Mouse (Mus musculus) liver, postnatal 0 days (tissue): ENCODE results near the gene Prcp. TPM values are rescaled to one million over a fixed set of nuclear protein-coding genes. Genes with fewer than 3 reads are reported as not detected.

Source experiments
- ATAC-seq: fragments of 200-750 bp; cut with Nextera tagmentation; 2 replicates; pipeline ENCODE4 v1.8.0; 2017; ENCODE audit warnings: mild to moderate bottlenecking, moderate library complexity
- DNase-seq: peaks from one replicate; pipeline ENCODE4 v3.0.0-alpha.2; 2016
- H3K27ac ChIP-seq: fragments of 300-500 bp; sonication (generic); 2 replicates; pipeline ENCODE4 v1.5.1; 2014; ENCODE audit warnings: antibody characterized with exemption, moderate library complexity, mild to moderate bottlenecking, low read depth
- H3K27me3 ChIP-seq: fragments of 300-500 bp; sonication (generic); 2 replicates; pipeline ENCODE4 v1.6.1; 2014; ENCODE audit warnings: low read length, control low read depth, mixed read lengths; ENCODE audit not compliant: insufficient read depth
- H3K36me3 ChIP-seq: fragments of 300-500 bp; sonication (generic); replicated peaks from 2 replicates; pipeline ENCODE4 v1.6.1; 2014; ENCODE audit warnings: mild to moderate bottlenecking, control low read depth, low read length, moderate library complexity, mixed read lengths; ENCODE audit not compliant: insufficient read depth
- H3K4me1 ChIP-seq: fragments of 300-500 bp; sonication (generic); 2 replicates; pipeline ENCODE4 v1.6.1; 2014; ENCODE audit warnings: antibody characterized with exemption, mild to moderate bottlenecking, control low read depth; ENCODE audit not compliant: insufficient read depth
- H3K4me2 ChIP-seq: fragments of 300-500 bp; sonication (generic); 2 replicates; pipeline ENCODE4 v1.6.1; 2014; ENCODE audit warnings: low read depth, mild to moderate bottlenecking, low read length, moderate library complexity, mixed read lengths
- H3K4me3 ChIP-seq: fragments of 300-500 bp; sonication (generic); 2 replicates; pipeline ENCODE4 v1.5.1; 2014; ENCODE audit warnings: low read depth, low read length
- H3K9ac ChIP-seq: fragments of 300-500 bp; sonication (generic); replicated peaks from 2 replicates; pipeline ENCODE4 v1.6.1; 2014; ENCODE audit warnings: mild to moderate bottlenecking, moderate library complexity
- H3K9me3 ChIP-seq: fragments of 300-500 bp; sonication (generic); 2 replicates; pipeline ENCODE4 v1.6.1; 2016; ENCODE audit warnings: mild to moderate bottlenecking, control low read depth, low read length, mixed read lengths
- CTCF ChIP-seq: sonication (generic); IDR thresholded peaks from 2 replicates; pipeline ENCODE4 v1.5.1; 2016; ENCODE audit warnings: antibody characterized with exemption, low read depth
- EP300 ChIP-seq: IDR thresholded peaks from 2 replicates; pipeline ENCODE4 v1.6.1; 2016; ENCODE audit warnings: antibody characterized with exemption, low read depth, mild to moderate bottlenecking
- WGBS: fragments of 180-500 bp; shearing (Covaris S2); extraction: QIAGEN DNeasy Blood & Tissue Kit; methylation state at CpG from one replicate; pipeline ENCODE4 v1.1.7; 2014; ENCODE audit not compliant: insufficient replicate concordance; 5-methylcytosine and 5-hydroxymethylcytosine counted together
- polyA plus RNA-seq: library from polyadenylated mRNA; unstranded; fragments of >200 nt; fragmentation: Nextera tagmentation; extraction: Ambion mirVana; gene quantifications from 2 replicates; pipeline ENCODE4 v1.2.1, GENCODE M21; 2015

Prcp gene
- polyA plus RNA-seq, 1 experiment from 2014 or later = 11.5 TPM

DNA sequence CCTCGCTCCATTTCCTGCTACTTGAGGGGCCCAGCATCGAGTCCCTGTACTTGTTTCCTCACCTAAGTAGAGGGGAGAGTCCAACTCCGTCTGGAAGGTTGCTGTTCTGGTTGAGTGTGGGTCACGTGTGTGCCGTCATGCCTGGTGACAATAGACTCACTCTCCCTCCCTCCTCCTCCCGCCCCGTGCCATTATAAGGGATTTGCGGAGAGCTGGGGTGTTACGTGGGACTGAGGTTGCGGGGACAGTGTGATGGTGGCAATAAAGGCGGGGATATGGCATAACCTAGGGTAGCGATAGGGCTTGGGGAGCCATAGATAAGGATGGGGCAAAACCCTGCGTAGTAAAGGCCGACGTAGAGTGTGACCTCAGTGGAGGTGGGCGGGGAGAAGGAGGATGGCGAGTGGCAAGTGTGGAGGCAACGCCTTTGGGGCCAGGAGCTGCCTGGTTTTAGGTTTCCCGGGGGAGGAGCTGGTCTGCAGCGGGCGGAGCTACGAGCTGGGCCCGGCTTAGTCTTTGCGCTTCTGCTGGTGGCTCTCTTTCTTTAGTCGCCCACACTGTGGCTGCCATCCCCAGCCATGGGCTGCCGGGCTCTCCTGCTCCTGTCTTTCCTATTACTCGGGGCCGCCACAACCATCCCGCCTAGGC, 615 bp downstream of the Prcp start:
- WGBS = 0% methylated on average over 27 of the region's 29 CpGs
- Histone ChIP-seq H3K9me3 (no peaks in the 10 kb centered on the region), H3K27ac (peak overlapping the region; percentile 93), H3K4me1 (peaks cover 25% of the 10 kb centered on the region), H3K4me3 (peak overlapping the region; percentile 63), H3K4me2 (peak overlapping the region; percentile 73), H3K9ac (peak overlapping the region; percentile 83), H3K36me3 (no peaks in the 10 kb centered on the region), H3K27me3 (no peaks in the 10 kb centered on the region)
- DNase-seq = peak; percentile 93
- TF ChIP-seq CTCF (no peak), EP300 (no peak)
- peak; percentile 86 for ATAC-seq

- H3K27ac ChIP-seq = peak overlapping the region; percentile 93
- 25% methylated on average over 3 of the region's 3 CpGs for WGBS
- H3K4me3 ChIP-seq = peak overlapping the region; percentile 63
- peak overlapping the region; percentile 73 for H3K4me2 ChIP-seq
- no peaks in the 10 kb centered on the region for H3K27me3 ChIP-seq
- H3K9ac ChIP-seq = peak overlapping the region; percentile 83
- no peaks in the 10 kb centered on the region; the same call in 1 of the 2 replicates for H3K36me3 ChIP-seq
- H3K9me3 ChIP-seq = no peaks in the 10 kb centered on the region
- TF ChIP-seq EP300 (no peak), CTCF (no peak)
- H3K4me1 ChIP-seq = peaks cover 31% of the 10 kb centered on the region
- no peak for DNase-seq
- no peak for ATAC-seq
These were observed 1.8 kb downstream of the Prcp start for GRCm38 (mm10) chr7:92876066-92876465.

DNA sequence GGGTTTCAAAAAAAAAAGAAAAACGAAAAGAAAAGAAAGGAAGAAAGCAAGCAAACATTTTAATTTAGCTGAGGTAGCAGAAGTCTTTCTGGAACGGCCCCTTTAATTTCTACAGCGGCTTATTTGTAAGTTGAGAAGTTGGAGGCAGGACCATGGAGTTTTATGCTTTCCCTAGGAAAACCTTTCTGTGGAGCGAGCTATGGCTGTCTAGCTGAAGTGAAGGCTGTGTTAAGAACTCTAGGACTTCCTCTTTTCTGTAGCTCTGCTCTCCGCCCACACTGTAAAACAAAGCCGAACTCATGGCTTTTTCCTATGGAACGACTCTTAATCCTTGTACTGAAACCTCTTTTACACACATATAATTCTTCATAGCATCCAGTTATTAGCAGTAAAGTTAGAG, 2.3 kb downstream of the Prcp start:
- H3K27me3 ChIP-seq = no peaks in the 10 kb centered on the region
- peak overlapping the region; percentile 23; the same call in 1 of the 2 replicates for H3K27ac ChIP-seq
- H3K4me1 ChIP-seq = peaks cover 31% of the 10 kb centered on the region
- peak overlapping the region; percentile 73 for H3K4me2 ChIP-seq
- peak overlapping the region; percentile 63 for H3K4me3 ChIP-seq
- whole genome bisulfite sequencing = 26% methylated on average over 7 of the region's 7 CpGs
- no peaks in the 10 kb centered on the region; the same call in 1 of the 2 replicates for H3K36me3 ChIP-seq
- H3K9ac ChIP-seq = peak overlapping the region; percentile 50
- TF ChIP-seq CTCF (no peak), EP300 (no peak)
- H3K9me3 ChIP-seq = no peaks in the 10 kb centered on the region
- ATAC-seq (no peak), DNase-seq (no peak)

GRCm38 (mm10) chr7:92878575-92879285, 4.5 kb downstream of the Prcp start:
- 45% methylated on average over 7 of the region's 7 CpGs for WGBS
- H3K9me3 ChIP-seq = no peaks in the 10 kb centered on the region
- H3K27ac ChIP-seq = peak overlapping the region; percentile 61
- no peak for ATAC-seq
- H3K36me3 ChIP-seq = no peaks in the 10 kb centered on the region; the same call in 1 of the 2 replicates
- 0 out of 2 replicates have a peak overlapping the region, but pooled peaks have one; percentile 0 for H3K4me3 ChIP-seq
- TF ChIP-seq EP300 (no peak), CTCF (no peak)
- DNase-seq = peak; percentile 39
- no peak overlapping the region; the same call in 1 of the 2 replicates for H3K9ac ChIP-seq
- peak overlapping the region; percentile 73 for H3K4me2 ChIP-seq
- peaks cover 33% of the 10 kb centered on the region for H3K4me1 ChIP-seq
- no peaks in the 10 kb centered on the region for H3K27me3 ChIP-seq

- 50% methylated on average over 9 of the region's 9 CpGs for WGBS
- peaks cover 31% of the 10 kb centered on the region for H3K4me1 ChIP-seq
- TF ChIP-seq CTCF (no peak), EP300 (peak; percentile 88)
These were observed 9.8 kb downstream of the Prcp start for GRCm38 (mm10) chr7:92883850-92884716.

More at GRCm38 (mm10) chr7:92883850-92884716, 9.8 kb downstream of the Prcp start:
- ATAC-seq = peak; percentile 80
- no peaks in the 10 kb centered on the region for H3K9me3 ChIP-seq
- peak overlapping the region; percentile 36 for H3K4me2 ChIP-seq
- no peaks in the 10 kb centered on the region for H3K27me3 ChIP-seq
- no peak for DNase-seq
- H3K4me3 ChIP-seq = no peak overlapping the region
- H3K36me3 ChIP-seq = peaks cover 3% of the 10 kb centered on the region; the same call in 1 of the 2 replicates
- H3K9ac ChIP-seq = no peak overlapping the region
- peak overlapping the region; percentile 45; the same call in 1 of the 2 replicates for H3K27ac ChIP-seq
